Mouse (Mus musculus) stomach, adult 2 months (tissue): Measurements from ENCODE around the gene Zfp64. TPM values are rescaled to one million over a fixed set of nuclear protein-coding genes. Genes with fewer than 3 reads are reported as not detected.

Experiments used
- polyA plus RNA-seq: library from polyadenylated mRNA; depleted of rRNA; stranded (reverse); fragments of >200 nt; gene quantifications from 2 replicates; pipeline ENCODE4 v1.2.3, GENCODE M21; 2012; rRNA removed

Zfp64 gene
- 25.6 and 28.1 TPM in 2 replicates for polyA plus RNA-seq

DNA sequence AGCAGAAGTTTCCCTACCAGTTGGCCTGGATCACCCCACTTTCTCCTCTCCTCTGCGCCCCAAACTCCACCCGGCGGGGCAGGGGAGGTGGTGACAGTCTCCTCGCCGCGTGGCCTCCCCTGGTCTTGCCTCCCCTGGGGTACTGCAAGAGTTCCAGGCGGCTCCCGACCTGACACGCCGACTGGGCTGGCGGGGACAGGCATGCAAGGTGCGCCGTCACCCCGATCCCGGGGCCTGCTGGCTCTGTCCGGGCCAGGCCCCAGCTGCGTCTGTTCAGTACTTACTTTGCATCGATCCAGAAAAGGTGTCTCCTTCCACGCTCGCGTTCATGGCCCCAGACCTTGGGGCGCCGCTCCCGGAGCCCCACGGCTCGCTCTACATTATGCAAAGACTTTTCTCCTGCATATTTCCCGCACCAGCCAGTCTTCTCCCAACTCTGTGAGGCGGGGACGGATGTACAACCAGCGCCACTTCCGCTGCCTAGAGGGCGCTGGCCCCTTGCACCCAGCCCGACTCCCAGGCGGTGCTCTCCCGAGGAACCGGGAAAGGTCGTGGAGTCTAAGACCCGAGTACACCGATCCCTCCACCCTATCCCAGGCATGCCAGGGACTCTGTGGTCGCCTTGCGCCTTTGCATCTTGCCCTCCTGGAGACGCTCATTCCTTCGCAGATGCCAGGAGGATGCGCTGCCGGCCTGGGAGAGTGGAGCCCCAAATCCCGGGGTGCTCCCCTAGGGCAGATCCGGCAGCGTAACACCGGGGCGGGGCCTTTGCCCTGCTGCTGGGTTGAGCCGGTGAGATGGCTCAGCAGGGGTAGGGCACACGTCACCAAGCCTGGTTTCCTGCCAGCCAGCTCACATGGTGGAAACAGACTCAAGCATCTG is at the start of gene Zfp64:
Zfp64 (minus strand) TSS at position 753 of the 882 bp plus-strand sequence.

Other genes starting within 250 kb of the Zfp64 start
- gene Atp9a, start 213.2 kb downstream of the Zfp64 start, polyA plus RNA-seq: 48.1 and 59.5 TPM in 2 replicates
- not detected in 2 replicates for gene Sall4, start 187.6 kb downstream of the Zfp64 start, polyA plus RNA-seq